Mouse (Mus musculus) thymus, postnatal 25 days (tissue): Measurements from ENCODE around the gene Gm13941.

ENCODE experiments used
- DNase-seq: peaks from one replicate; pipeline ENCODE4 v3.0.0; 2022

The Gm13941 gene

DNA sequence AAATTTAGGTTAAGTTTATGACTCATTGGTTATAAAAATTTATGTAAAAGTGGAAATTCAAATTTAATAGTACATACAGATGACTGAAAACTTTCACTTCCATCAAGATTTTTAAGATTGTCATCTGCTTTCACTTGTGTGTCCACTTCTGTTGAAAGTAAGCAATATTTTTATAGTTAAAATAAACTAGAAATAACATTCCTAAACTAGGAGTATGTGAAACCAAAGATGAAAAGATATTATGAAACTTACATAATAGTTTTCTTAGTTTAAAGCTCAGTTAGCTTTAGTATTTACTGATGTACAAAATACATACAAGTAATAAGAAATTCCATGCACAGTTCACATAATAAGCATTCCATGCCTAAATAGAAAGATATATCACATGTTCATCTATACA lies at the start of gene Gm13941:
Gene Gm13941 (minus strand): TSS at position 101 of the 400 bp plus-strand sequence.
- DNase-seq: no peak

DNA sequence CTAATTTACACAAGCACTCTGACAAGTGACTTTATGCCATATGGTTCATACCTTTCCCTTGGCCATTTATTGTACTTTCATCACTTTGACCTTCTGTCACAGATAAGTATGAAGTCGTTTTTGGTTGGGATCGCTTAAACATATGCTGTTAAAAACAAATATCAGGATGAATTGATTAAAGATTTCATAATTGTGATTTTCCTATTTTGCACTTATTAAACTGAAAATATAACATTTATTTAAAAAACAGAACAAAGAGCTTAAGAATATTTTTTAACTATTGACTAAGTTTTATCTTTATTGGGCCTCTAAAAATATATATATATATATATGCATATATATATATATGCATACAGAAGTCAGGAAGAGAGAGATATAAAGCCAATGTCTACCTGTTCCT lies 47.1 kb upstream of the Gm13941 start, which contains the start of gene Gm15130:
Gene Gm15130 (minus strand): TSS at position 101 of the 400 bp plus-strand sequence.
- DNase-seq: no peak

DNA sequence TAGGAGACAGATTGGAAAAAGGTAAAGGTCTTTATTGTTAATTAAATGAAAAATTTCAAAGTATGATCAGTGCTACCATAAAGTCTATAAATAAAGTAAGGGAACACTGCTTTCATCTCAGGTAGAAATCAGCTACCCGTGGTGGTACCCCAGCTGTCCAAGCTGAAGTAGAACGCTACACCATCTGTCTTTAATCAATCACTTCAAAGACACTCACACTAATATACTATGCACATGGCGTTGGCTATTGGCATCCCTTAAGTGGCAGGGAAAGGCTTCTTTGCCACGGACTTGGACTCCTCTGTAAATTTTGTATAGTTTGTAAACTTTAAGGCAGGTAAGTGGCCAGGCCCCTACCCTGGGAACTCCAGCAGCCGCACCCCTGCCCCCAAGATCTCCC lies 30.0 kb upstream of the Gm13941 start:
- no peak for DNase-seq

DNA sequence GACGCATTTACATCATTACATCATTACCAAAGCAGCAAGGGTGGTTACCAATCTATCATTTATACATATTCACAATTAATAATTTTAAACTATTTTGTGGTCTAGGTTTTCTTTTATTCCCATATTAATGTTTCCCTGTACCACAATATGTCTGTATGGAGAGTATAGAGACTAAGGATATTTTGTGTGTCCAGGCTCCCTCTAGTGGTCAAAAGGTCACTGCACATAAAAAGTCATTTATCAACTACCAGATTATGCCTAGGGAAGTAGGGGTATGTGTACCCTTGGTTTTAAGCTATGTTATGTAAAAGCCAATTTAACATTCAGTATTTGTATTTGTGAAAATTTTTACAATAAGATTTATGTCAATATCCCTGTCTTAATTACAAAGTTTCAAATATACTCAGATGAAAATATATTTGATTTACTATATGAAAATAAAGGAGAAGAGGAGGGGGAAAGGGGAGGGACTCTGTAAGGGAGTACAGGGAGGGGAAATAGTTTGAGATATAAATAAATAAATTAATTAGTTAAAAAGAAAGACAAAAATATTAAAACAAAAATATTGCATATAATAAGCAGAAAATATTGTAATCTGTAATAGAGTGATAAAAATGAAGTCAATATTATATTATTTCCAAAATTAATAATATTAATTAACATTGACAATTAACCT lies 47.1 kb downstream of the Gm13941 start:
- DNase-seq: no peak
